Mouse (Mus musculus) thymus, adult 2 months (tissue): Measurements from ENCODE around the gene Ctxn1.

Experiments
- CTCF ChIP-seq: fragments of 200-500 bp; IDR thresholded peaks from 2 replicates; pipeline ENCODE4 v1.5.1; 2012; ENCODE audit warnings: mild to moderate bottlenecking, control low read depth, low read length, moderate library complexity, borderline replicate concordance; ENCODE audit not compliant: control insufficient read depth, poor library complexity, insufficient read depth; ENCODE audit errors: extremely low read depth
- POLR2A ChIP-seq: fragments of 200-500 bp; IDR thresholded peaks from 2 replicates; pipeline ENCODE4 v1.6.1; 2012; ENCODE audit warnings: mild to moderate bottlenecking, low read length, control low read depth, moderate library complexity; ENCODE audit not compliant: control insufficient read depth, poor library complexity, insufficient read depth; ENCODE audit errors: extremely low read depth

- TF ChIP-seq CTCF: no peak
- TF ChIP-seq POLR2A: no peak
These were observed 33.7 kb upstream of the Ctxn1 start for GRCm38 (mm10) chr8:4292738-4293137.
